Mouse (Mus musculus): Measurements from ENCODE around the gene Sh3kbp1. TPM values are rescaled to one million over a fixed set of nuclear protein-coding genes. Genes with fewer than 3 reads are reported as not detected.

Gene Sh3kbp1
- total RNA-seq, 2 experiments from 2014 or later, result 20.8 to 28.8 TPM

- DNase-seq (ENCODE audit: low spot score), result no peak
Measured at GRCm38 (mm10) chrX:159735513-159736099, 108.5 kb downstream of the Sh3kbp1 start.

- DNase-seq (ENCODE audit: low spot score), result no peak
Measured at GRCm38 (mm10) chrX:159737344-159737743, 110.3 kb downstream of the Sh3kbp1 start.

GRCm38 (mm10) chrX:159744035-159744434 is 117.0 kb downstream of the Sh3kbp1 start:
- DNase-seq (ENCODE audit: low spot score), result peak; percentile 7

- DNase-seq (ENCODE audit: low spot score), result no peak
Measured at GRCm38 (mm10) chrX:159744620-159745019, 117.5 kb downstream of the Sh3kbp1 start.

- no peak for DNase-seq (ENCODE audit: low spot score)
Measured at GRCm38 (mm10) chrX:159751834-159752233, 124.8 kb downstream of the Sh3kbp1 start.

- no peak for DNase-seq (ENCODE audit: low spot score)
Measured at GRCm38 (mm10) chrX:159756261-159756660, 129.2 kb downstream of the Sh3kbp1 start.

- DNase-seq (ENCODE audit: low spot score), result no peak
Measured at GRCm38 (mm10) chrX:159756901-159757821, 130.1 kb downstream of the Sh3kbp1 start.

- DNase-seq (ENCODE audit: low spot score), result no peak
Measured at GRCm38 (mm10) chrX:159757854-159758540, 130.9 kb downstream of the Sh3kbp1 start.

GRCm38 (mm10) chrX:159763801-159764200 is 136.7 kb downstream of the Sh3kbp1 start:
- DNase-seq (ENCODE audit: low spot score), result no peak

- no peak for DNase-seq (ENCODE audit: low spot score)
Measured at GRCm38 (mm10) chrX:159765850-159766249, 138.8 kb downstream of the Sh3kbp1 start.

GRCm38 (mm10) chrX:159769005-159769404 is 141.9 kb downstream of the Sh3kbp1 start:
- DNase-seq (ENCODE audit: low spot score), result no peak

GRCm38 (mm10) chrX:159769773-159770172 is 142.7 kb downstream of the Sh3kbp1 start:
- no peak for DNase-seq (ENCODE audit: low spot score)

GRCm38 (mm10) chrX:159772137-159772536 is 145.1 kb downstream of the Sh3kbp1 start:
- DNase-seq (ENCODE audit: low spot score), result no peak

GRCm38 (mm10) chrX:159775042-159775441 is 148.0 kb downstream of the Sh3kbp1 start:
- DNase-seq (ENCODE audit: low spot score), result no peak

GRCm38 (mm10) chrX:159778787-159779186 is 151.7 kb downstream of the Sh3kbp1 start:
- no peak for DNase-seq (ENCODE audit: low spot score)

- DNase-seq (ENCODE audit: low spot score), result no peak
Measured at GRCm38 (mm10) chrX:159790516-159790915, 163.4 kb downstream of the Sh3kbp1 start.

- DNase-seq (ENCODE audit: low spot score), result no peak
Measured at GRCm38 (mm10) chrX:159795603-159796002, 168.5 kb downstream of the Sh3kbp1 start.

GRCm38 (mm10) chrX:159804371-159804770 is 177.3 kb downstream of the Sh3kbp1 start:
- DNase-seq (ENCODE audit: low spot score), result no peak

GRCm38 (mm10) chrX:159809510-159809909 is 182.4 kb downstream of the Sh3kbp1 start:
- DNase-seq (ENCODE audit: low spot score), result no peak

GRCm38 (mm10) chrX:159810469-159810868 is 183.4 kb downstream of the Sh3kbp1 start:
- no peak for DNase-seq (ENCODE audit: low spot score)

- no peak for DNase-seq (ENCODE audit: low spot score)
Measured at GRCm38 (mm10) chrX:159817508-159817907, 190.4 kb downstream of the Sh3kbp1 start.

- no peak for DNase-seq (ENCODE audit: low spot score)
Measured at GRCm38 (mm10) chrX:159828135-159828534, 201.1 kb downstream of the Sh3kbp1 start.
